8 mouse cellular contexts compared by ENCODE assay signal in genomic region chr9:46120468-46121253, GRCm38 (mm10).
DNase-seq lines count a peak whose midpoint lies in the region; ATAC-seq lines count a peak whose summit lies in the region.

No protein-coding gene starts in this region.

- DNase-seq in kidney, adult 11 months, result no peak
- no peak for DNase-seq in intestine, embryonic 14.5 days (ENCODE audit: low spot score)
- no peak for DNase-seq in spleen, postnatal 36 days (ENCODE audit: low spot score in 2 of 2)
- DNase-seq in layer of hippocampus, adult 9-11 months, result no peak
- no peak for DNase-seq in left cerebral cortex, adult 18-20 months (ENCODE audit: low spot score in 2 of 2)

- no peaks in the 10 kb centered on the region for H3K9me3 ChIP-seq in kidney, embryonic 14.5 days (ENCODE audit: control insufficient read depth, low read length)
- H3K9me3 ChIP-seq in embryonic facial prominence, embryonic 13.5 days, result no peaks in the 10 kb centered on the region
- no peaks in the 10 kb centered on the region for H3K9me3 ChIP-seq in intestine, embryonic 14.5 days (ENCODE audit: control insufficient read depth, low read length)
- H3K9me3 ChIP-seq in midbrain, embryonic 16.5 days (replicated peaks; ENCODE audit: control insufficient read depth, low read length, poor library complexity, severe bottlenecking), result no peaks in the 10 kb centered on the region

- WGBS in kidney, embryonic 14.5 days, result 76% methylated on average over 6 of the region's 6 CpGs
- 82% methylated on average over 6 of the region's 6 CpGs for WGBS in embryonic facial prominence, embryonic 13.5 days
- WGBS in intestine, embryonic 14.5 days, result 83% methylated on average over 6 of the region's 6 CpGs
- WGBS in midbrain, embryonic 16.5 days, result 81% methylated on average over 6 of the region's 6 CpGs

- H3K9ac ChIP-seq in kidney, embryonic 14.5 days (ENCODE audit: low read depth, low read length), result no peak overlapping the region
- H3K9ac ChIP-seq in embryonic facial prominence, embryonic 13.5 days, result 0 out of 2 replicates have a peak overlapping the region, but pooled peaks have one; percentile 44
- H3K9ac ChIP-seq in intestine, embryonic 14.5 days (ENCODE audit: low read length), result no peak overlapping the region
- no peak overlapping the region for H3K9ac ChIP-seq in midbrain, embryonic 16.5 days (ENCODE audit: low read depth, low read length)

- no peak overlapping the region for H3K4me2 ChIP-seq in kidney, embryonic 14.5 days (replicated peaks; ENCODE audit: low read depth, low read length)
- 0 out of 2 replicates have a peak overlapping the region, but pooled peaks have one; percentile 20 for H3K4me2 ChIP-seq in embryonic facial prominence, embryonic 13.5 days
- H3K4me2 ChIP-seq in intestine, embryonic 14.5 days (ENCODE audit: low read length), result no peak overlapping the region
- H3K4me2 ChIP-seq in midbrain, embryonic 16.5 days (ENCODE audit: low read length), result no peak overlapping the region

- no peaks in the 10 kb centered on the region for H3K27me3 ChIP-seq in kidney, embryonic 14.5 days (ENCODE audit: control insufficient read depth, insufficient read depth, low read length)
- no peaks in the 10 kb centered on the region for H3K27me3 ChIP-seq in embryonic facial prominence, embryonic 13.5 days
- H3K27me3 ChIP-seq in intestine, embryonic 14.5 days (replicated peaks; ENCODE audit: control insufficient read depth, insufficient read depth, low read length), result no peaks in the 10 kb centered on the region
- no peaks in the 10 kb centered on the region for H3K27me3 ChIP-seq in midbrain, embryonic 16.5 days (ENCODE audit: control insufficient read depth, insufficient read depth, low read depth, low read length)

- ATAC-seq in kidney, embryonic 14.5 days (ENCODE audit: low FRiP score, low TSS enrichment), result 0 out of 2 replicates have a peak, but pooled peaks have one; percentile 17
- ATAC-seq in embryonic facial prominence, embryonic 13.5 days (ENCODE audit: insufficient number of reproducible peaks, insufficient read depth, low FRiP score, low TSS enrichment, low read depth), result no peak
- ATAC-seq in intestine, embryonic 14.5 days (replicated peaks; ENCODE audit: low FRiP score, low TSS enrichment, low read depth), result no peak
- peak; percentile 26; the same call in 1 of the 2 replicates for ATAC-seq in midbrain, embryonic 16.5 days

- peak overlapping the region; percentile 73 for H3K27ac ChIP-seq in kidney, embryonic 14.5 days (ENCODE audit: low read depth, low read length)
- H3K27ac ChIP-seq in embryonic facial prominence, embryonic 13.5 days, result peak overlapping the region; percentile 85
- peak overlapping the region; percentile 80 for H3K27ac ChIP-seq in intestine, embryonic 14.5 days (ENCODE audit: low read depth)
- H3K27ac ChIP-seq in midbrain, embryonic 16.5 days (ENCODE audit: low read length), result peak overlapping the region; percentile 74

- H3K4me1 ChIP-seq in kidney, embryonic 14.5 days (ENCODE audit: control insufficient read depth, insufficient read depth, low read length), result peaks cover 20% of the 10 kb centered on the region
- H3K4me1 ChIP-seq in embryonic facial prominence, embryonic 13.5 days, result peaks cover 25% of the 10 kb centered on the region
- H3K4me1 ChIP-seq in intestine, embryonic 14.5 days (replicated peaks; ENCODE audit: control insufficient read depth, insufficient read depth, low read length), result peaks cover 19% of the 10 kb centered on the region
- peaks cover 13% of the 10 kb centered on the region for H3K4me1 ChIP-seq in midbrain, embryonic 16.5 days (ENCODE audit: control insufficient read depth, insufficient read depth, low read length)

- H3K4me3 ChIP-seq in kidney, embryonic 14.5 days (ENCODE audit: low read length), result no peak overlapping the region
- no peak overlapping the region for H3K4me3 ChIP-seq in embryonic facial prominence, embryonic 13.5 days
- H3K4me3 ChIP-seq in intestine, embryonic 14.5 days (ENCODE audit: low read depth, low read length), result no peak overlapping the region
- no peak overlapping the region for H3K4me3 ChIP-seq in midbrain, embryonic 16.5 days (ENCODE audit: low read depth, low read length)

- H3K36me3 ChIP-seq in kidney, embryonic 14.5 days (ENCODE audit: control insufficient read depth, insufficient read depth, low read length), result no peaks in the 10 kb centered on the region
- H3K36me3 ChIP-seq in embryonic facial prominence, embryonic 13.5 days, result peaks cover 16% of the 10 kb centered on the region; the same call in 1 of the 2 replicates
- peaks cover 16% of the 10 kb centered on the region for H3K36me3 ChIP-seq in intestine, embryonic 14.5 days (ENCODE audit: control insufficient read depth, insufficient read depth, low read length)
- H3K36me3 ChIP-seq in midbrain, embryonic 16.5 days (ENCODE audit: control insufficient read depth, insufficient read depth, low read length), result no peaks in the 10 kb centered on the region

Comparison
In these comparisons a context has a peak if more than half of its experiments do, and no peak if none do; other contexts are left out.
1. ATAC-seq: peak in kidney, embryonic 14.5 days (single experiment) and midbrain, embryonic 16.5 days (single experiment); none in embryonic facial prominence, embryonic 13.5 days (single experiment) and intestine, embryonic 14.5 days (single experiment).
2. Peak in every context shown above with its lines, with median percentiles within 50 percentile points of each other: H3K27ac ChIP-seq.